Mouse (Mus musculus): ENCODE results near the gene Csnk2a2. TPM values are rescaled to one million over a fixed set of nuclear protein-coding genes. Genes with fewer than 3 reads are reported as not detected.
A peak's percentile ranks its signal among the peaks of the same experiment; 100 is the strongest.

Gene Csnk2a2
- polyA plus RNA-seq, 1 experiment from 2014 or later: 8.3 TPM

DNA sequence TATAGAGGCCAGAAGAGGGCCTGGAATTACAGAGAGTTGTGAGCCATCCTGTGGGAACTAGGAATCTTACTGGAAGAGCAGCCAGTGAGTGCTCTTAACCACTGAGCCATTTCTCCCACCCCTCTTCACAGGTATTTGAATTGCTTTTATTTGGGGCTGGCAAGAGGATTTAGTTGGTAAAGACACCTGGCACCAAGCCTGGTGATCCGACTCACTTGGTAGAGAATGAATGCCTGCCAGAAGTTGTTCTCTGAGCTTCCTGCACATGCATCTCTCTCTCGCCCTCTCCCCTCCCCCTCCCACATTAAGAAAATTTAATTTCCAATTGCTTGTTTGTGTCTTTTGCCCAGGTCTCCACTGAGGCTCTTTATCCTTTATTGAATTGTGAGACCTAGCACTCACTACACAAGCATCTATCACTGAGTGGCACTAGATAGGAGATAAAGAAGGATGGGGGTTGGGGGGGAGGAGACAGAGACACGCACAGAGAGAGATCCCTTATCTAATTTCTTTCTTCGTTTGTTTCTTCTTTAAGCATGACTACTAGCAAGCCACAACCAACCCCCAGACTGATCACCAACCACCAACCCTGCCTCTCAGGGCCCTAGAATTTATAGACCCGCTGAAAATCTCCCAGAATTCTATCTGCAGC, 52.4 kb downstream of the Csnk2a2 start:
- Histone ChIP-seq H3K9ac (replicated peaks; ENCODE audit: low read depth) (no peak overlapping the region), H3K4me1 (ENCODE audit: insufficient read depth, low read depth, low read length) (no peaks in the 10 kb centered on the region), H3K9me3 (ENCODE audit: low read length) (no peaks in the 10 kb centered on the region), H3K4me3 (ENCODE audit: low read depth, low read length) (no peak overlapping the region), H3K36me3 (ENCODE audit: insufficient read depth, low read length) (no peaks in the 10 kb centered on the region), H3K27me3 (replicated peaks; ENCODE audit: insufficient read depth, low read length) (no peaks in the 10 kb centered on the region), H3K27ac (ENCODE audit: low read length) (no peak overlapping the region), H3K4me2 (replicated peaks; ENCODE audit: low read depth, low read length) (no peak overlapping the region)
- TF ChIP-seq EP300 (IDR thresholded peaks at IDR 0.05) (no peak), CTCF (IDR thresholded peaks at IDR 0.05) (no peak)
- DNase-seq (ENCODE audit: low spot score) (no peak), ATAC-seq (no peak)
- 33% methylated on average over 5 of the region's 5 CpGs for WGBS

DNA sequence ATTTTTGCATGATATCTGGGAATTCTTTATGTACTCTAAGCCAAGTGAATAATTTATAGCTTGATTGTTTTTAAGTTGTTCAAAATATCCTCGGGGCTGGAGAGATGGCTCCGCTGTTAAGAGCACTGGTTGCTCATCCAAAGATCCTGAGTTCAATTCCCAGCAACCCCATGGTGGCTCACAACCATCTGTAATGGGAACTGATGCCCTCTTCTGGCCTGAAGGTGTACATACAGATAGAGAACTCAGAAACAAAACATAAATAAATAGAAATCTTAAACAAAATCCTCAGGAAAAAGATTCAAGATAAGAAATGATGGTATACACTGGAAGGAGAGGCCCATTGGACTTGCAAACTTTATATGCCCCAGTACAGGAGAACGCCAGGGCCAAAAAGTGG, 53.9 kb downstream of the Csnk2a2 start:
- Histone ChIP-seq H3K9ac (replicated peaks; ENCODE audit: low read depth) (no peak overlapping the region), H3K36me3 (ENCODE audit: insufficient read depth, low read length) (no peaks in the 10 kb centered on the region), H3K27me3 (replicated peaks; ENCODE audit: insufficient read depth, low read length) (no peaks in the 10 kb centered on the region), H3K4me1 (ENCODE audit: insufficient read depth, low read depth, low read length) (no peaks in the 10 kb centered on the region), H3K4me2 (replicated peaks; ENCODE audit: low read depth, low read length) (no peak overlapping the region), H3K4me3 (ENCODE audit: low read depth, low read length) (no peak overlapping the region), H3K9me3 (ENCODE audit: low read length) (no peaks in the 10 kb centered on the region), H3K27ac (ENCODE audit: low read length) (no peak overlapping the region)
- 94% methylated on average over 3 of the region's 3 CpGs for WGBS
- DNase-seq (ENCODE audit: low spot score): no peak
- TF ChIP-seq CTCF (IDR thresholded peaks at IDR 0.05): peak; percentile 30
- TF ChIP-seq EP300 (IDR thresholded peaks at IDR 0.05): no peak
- no peak for ATAC-seq

DNA sequence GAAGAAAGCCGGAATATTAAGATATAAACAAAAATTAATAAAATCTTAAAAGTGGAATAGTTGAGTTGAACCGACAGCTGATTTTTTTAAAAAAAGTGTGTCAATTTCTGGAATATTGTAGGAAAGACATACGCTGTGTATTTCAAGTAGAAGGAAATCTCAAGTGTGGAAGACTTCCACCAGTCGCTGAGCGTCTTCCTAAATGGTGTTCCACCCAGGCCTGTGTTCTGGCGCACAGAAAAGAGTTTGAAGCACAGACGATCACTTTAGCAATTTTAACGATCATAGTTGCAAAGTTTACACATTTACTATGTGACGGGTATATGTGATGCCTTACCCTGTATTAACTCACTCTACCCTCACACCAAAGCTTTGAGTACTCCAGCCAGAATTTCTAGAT, 54.4 kb downstream of the Csnk2a2 start:
- Histone ChIP-seq H3K27ac (ENCODE audit: low read length) (no peak overlapping the region), H3K27me3 (replicated peaks; ENCODE audit: insufficient read depth, low read length) (no peaks in the 10 kb centered on the region), H3K36me3 (ENCODE audit: insufficient read depth, low read length) (no peaks in the 10 kb centered on the region), H3K4me1 (ENCODE audit: insufficient read depth, low read depth, low read length) (no peaks in the 10 kb centered on the region), H3K4me2 (replicated peaks; ENCODE audit: low read depth, low read length) (no peak overlapping the region), H3K9ac (replicated peaks; ENCODE audit: low read depth) (no peak overlapping the region), H3K9me3 (ENCODE audit: low read length) (no peaks in the 10 kb centered on the region), H3K4me3 (ENCODE audit: low read depth, low read length) (peak overlapping the region; percentile 21; the same call in 1 of the 2 replicates)
- DNase-seq (ENCODE audit: low spot score) (no peak), ATAC-seq (no peak)
- 92% methylated on average over 9 of the region's 9 CpGs for WGBS
- no peak for TF ChIP-seq EP300 (IDR thresholded peaks at IDR 0.05)
- TF ChIP-seq CTCF (IDR thresholded peaks at IDR 0.05): no peak

DNA sequence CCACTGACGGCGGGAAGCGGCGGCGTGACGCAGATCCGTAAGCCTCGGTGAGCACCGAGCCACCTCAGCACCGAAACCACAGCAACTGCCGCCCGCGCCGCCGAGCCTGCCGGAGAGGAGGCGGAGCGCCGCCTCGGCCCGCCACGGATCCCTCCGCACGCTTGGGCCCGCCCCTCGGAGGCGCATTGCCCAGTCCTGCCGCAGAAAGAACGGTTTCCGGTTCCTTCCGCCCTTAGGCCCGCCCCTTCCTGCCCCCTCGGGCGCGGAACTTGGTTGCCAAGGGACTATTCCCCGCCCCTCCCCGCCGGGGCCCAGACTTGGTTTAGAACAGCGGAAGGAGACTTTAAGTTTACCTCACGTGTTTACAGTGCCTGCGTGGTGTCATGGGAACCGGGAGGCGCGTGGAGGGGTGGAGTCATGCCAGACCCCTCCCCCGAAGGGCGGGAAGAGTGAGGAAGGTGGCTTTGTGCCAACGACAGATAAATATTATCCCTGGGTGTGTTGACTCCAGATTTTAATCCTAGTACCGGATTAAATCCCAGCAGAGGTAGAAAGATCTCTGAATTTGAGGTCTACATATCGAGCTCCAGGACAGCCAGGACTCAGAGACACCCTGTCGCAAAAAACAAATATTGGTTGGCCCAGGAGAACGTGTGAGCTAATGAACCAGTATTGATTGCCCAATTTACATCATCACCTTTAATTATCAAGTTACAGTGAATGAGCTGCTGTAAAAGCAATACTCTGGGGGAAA, 55.0 kb downstream of the Csnk2a2 start, which contains the start of gene Cfap20:
Gene Cfap20 (minus strand): TSS at position 184 of the 754 bp plus-strand sequence.
- DNase-seq (ENCODE audit: low spot score) (peak; percentile 99), ATAC-seq (peak; percentile 97)
- H3K9me3 ChIP-seq (ENCODE audit: low read length): no peaks in the 10 kb centered on the region
- H3K4me3 ChIP-seq (ENCODE audit: low read depth, low read length): peak within 1 kb of the TSS; percentile 82
- TF ChIP-seq CTCF (IDR thresholded peaks at IDR 0.05) (no peak), EP300 (IDR thresholded peaks at IDR 0.05) (peak; percentile 84)
- 2% methylated on average over 40 of the region's 51 CpGs for WGBS
- H3K9ac ChIP-seq (replicated peaks; ENCODE audit: low read depth): peak within 1 kb of the TSS; percentile 70
- H3K4me2 ChIP-seq (replicated peaks; ENCODE audit: low read depth, low read length): peak within 1 kb of the TSS; percentile 71
- no peaks in the 10 kb centered on the region for H3K27me3 ChIP-seq (replicated peaks; ENCODE audit: insufficient read depth, low read length)
- no peaks in the 10 kb centered on the region for H3K36me3 ChIP-seq (ENCODE audit: insufficient read depth, low read length)
- no peaks in the 10 kb centered on the region; the same call in 1 of the 2 replicates for H3K4me1 ChIP-seq (ENCODE audit: insufficient read depth, low read depth, low read length)
- H3K27ac ChIP-seq (ENCODE audit: low read length): peak within 1 kb of the TSS; percentile 85

DNA sequence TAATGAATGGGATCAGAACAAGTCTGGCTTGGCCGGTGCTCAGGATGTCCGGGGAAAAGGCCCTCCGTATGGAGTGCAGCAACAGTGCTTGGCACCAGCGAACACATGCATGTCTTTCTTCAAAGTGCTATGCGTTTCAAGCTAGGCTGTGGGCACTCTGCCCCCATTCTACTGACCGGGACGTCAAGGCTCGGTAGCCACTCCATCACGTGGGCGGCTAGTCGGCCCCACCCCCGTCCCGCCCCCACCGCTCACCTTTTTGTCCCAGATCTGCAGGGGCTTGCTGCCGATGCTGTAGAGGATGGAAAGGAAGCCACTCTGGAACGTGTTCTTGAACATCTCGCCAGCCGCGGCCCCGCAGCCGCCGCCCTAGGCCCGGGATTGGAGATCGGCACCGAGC, 55.6 kb downstream of the Csnk2a2 start:
- peak; percentile 44 for DNase-seq (ENCODE audit: low spot score)
- peak overlapping the region; percentile 85 for H3K27ac ChIP-seq (ENCODE audit: low read length)
- under 1% methylated on average over 25 of the region's 25 CpGs for WGBS
- TF ChIP-seq CTCF (IDR thresholded peaks at IDR 0.05) (no peak), EP300 (IDR thresholded peaks at IDR 0.05) (no peak)
- H3K9ac ChIP-seq (replicated peaks; ENCODE audit: low read depth): peak overlapping the region; percentile 70
- peak overlapping the region; percentile 71 for H3K4me2 ChIP-seq (replicated peaks; ENCODE audit: low read depth, low read length)
- H3K36me3 ChIP-seq (ENCODE audit: insufficient read depth, low read length): no peaks in the 10 kb centered on the region
- no peaks in the 10 kb centered on the region for H3K27me3 ChIP-seq (replicated peaks; ENCODE audit: insufficient read depth, low read length)
- peaks cover 4% of the 10 kb centered on the region; the same call in 1 of the 2 replicates for H3K4me1 ChIP-seq (ENCODE audit: insufficient read depth, low read depth, low read length)
- H3K9me3 ChIP-seq (ENCODE audit: low read length): no peaks in the 10 kb centered on the region
- peak overlapping the region; percentile 82 for H3K4me3 ChIP-seq (ENCODE audit: low read depth, low read length)
- peak; percentile 17; the same call in 1 of the 2 replicates for ATAC-seq

DNA sequence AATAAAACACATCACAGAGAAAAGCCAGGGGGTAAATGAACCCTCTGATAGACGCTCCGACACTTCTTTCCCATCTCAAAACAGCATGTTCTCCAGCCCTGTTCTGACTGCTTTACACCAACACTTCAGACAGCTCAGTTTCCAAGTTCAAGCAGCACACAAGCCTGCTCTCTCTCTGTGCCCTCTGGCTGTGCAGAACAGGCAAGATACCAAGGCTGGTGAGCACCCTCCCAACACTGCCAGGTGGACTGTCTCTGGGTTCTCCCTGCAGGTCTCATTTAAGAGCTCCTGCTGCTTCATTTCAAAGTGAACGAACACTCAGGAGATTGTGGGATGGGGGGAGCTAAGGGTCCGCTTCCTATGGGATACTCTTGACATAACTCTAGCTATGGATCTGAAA, 56.7 kb downstream of the Csnk2a2 start:
- Histone ChIP-seq H3K4me1 (ENCODE audit: insufficient read depth, low read depth, low read length) (peaks cover 8% of the 10 kb centered on the region; the same call in 1 of the 2 replicates), H3K9ac (replicated peaks; ENCODE audit: low read depth) (no peak overlapping the region), H3K27ac (ENCODE audit: low read length) (no peak overlapping the region), H3K9me3 (ENCODE audit: low read length) (no peaks in the 10 kb centered on the region), H3K36me3 (ENCODE audit: insufficient read depth, low read length) (no peaks in the 10 kb centered on the region), H3K4me2 (replicated peaks; ENCODE audit: low read depth, low read length) (peak overlapping the region; percentile 71), H3K4me3 (ENCODE audit: low read depth, low read length) (no peak overlapping the region; the same call in 1 of the 2 replicates), H3K27me3 (replicated peaks; ENCODE audit: insufficient read depth, low read length) (no peaks in the 10 kb centered on the region)
- no peak for ATAC-seq
- TF ChIP-seq CTCF (IDR thresholded peaks at IDR 0.05) (no peak), EP300 (IDR thresholded peaks at IDR 0.05) (no peak)
- no peak for DNase-seq (ENCODE audit: low spot score)
- 52% methylated on average over 4 of the region's 4 CpGs for WGBS

Data from lung, postnatal 0 days (tissue).